Mouse (Mus musculus) layer of hippocampus, adult 18-20 months (tissue): ENCODE measurements around the gene L1cam. TPM values are rescaled to one million over a fixed set of nuclear protein-coding genes. Genes with fewer than 3 reads are reported as not detected.

Experiments used
- DNase-seq, 2 experiments: peaks; one replicate each; pipeline ENCODE4 v3.0.0; 2022; ENCODE audit warnings: low spot score in 2 of 2
- total RNA-seq, 2 experiments: library from RNA; stranded (reverse); gene quantifications; 2 replicates each; pipeline ENCODE4 v1.2.3; 2021

The L1cam gene
- total RNA-seq, 2 experiments from 2014 or later = 118 to 119 TPM

DNA sequence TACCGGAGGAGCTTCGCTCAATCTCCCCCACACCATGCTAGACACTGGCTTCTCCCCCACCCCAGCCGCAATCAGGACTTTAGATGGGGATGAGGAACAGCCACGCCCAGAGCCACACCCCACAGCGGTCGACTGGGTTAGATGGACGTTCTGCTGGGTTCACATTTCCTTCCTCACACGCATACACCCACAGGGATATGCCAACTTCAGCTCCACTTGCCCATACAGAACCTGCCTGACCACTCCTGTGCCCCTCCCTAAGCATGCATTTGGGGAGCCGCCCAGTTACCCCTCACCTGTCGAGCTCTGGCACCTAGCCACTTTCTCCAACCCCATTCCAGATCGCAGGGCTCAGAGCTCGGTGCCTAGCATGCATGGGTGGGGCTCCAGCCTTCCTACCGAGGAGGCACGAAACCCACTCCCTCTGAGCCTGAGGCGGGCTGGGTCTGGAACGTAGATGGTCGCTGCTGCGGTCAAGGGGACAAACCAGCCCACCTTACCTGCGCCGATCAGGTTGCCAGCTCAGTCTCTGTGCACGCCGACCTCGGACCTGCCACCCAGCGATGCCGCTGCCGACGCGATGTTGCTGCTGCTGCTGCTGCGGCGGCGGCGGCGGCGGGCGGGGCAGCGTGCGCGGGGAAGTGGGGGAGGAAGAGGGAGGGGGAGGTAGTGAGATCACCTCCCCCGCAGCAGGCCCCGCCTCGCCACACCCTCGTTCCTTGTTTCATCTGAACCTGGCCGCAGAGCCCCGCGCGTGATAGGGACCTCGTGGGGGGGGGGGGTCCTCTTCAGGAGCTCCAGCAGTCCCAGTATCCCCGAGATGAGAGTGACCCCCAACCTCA, 15.5 kb downstream of the L1cam start:
- peak in 1 of 2 experiments; percentile 22 for DNase-seq

DNA sequence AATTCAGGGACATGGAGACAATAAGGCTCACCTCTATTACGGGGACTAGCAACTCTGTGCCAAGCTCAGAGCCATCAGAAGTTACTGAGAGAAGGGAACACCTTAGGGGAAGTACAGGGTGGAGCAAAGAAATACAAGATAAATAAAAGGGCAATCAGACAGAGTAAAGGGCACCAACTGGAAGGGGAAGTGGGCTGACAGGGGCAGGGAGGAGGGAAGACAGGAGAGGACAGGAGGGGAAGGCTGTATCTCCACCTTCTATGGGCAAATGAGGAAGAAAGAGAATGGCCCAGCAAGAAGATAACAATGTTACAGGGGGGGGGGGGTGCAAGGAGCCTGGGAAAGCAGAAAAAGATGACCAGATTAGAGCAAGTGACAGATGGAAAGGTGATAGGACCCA, 18.9 kb downstream of the L1cam start:
- no peak for DNase-seq

GRCm38 (mm10) chrX:73875881-73876280, 20.0 kb downstream of the L1cam start:
- DNase-seq = no peak

DNA sequence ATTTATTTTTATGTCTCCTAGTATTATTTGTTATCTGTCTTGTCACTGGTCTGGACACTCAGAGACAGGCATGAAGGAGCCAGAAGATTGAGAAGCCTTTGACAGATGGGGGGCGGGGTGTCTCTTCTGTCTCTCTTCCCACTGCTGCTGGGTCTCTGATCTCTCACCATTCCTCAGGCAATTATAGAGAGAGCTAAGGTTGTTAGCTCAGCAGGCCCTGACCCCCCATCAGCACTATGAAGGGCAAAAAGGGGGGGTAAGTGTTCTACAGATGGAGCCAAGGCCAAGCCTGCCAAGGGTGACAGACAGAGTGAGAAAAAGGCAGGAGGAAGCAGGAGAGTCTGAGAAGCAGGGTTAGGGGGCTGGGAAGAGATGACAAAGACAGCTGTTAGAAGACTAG, 23.9 kb downstream of the L1cam start:
- DNase-seq = no peak

GRCm38 (mm10) chrX:73871474-73871873, 24.4 kb downstream of the L1cam start:
- DNase-seq = no peak

DNA sequence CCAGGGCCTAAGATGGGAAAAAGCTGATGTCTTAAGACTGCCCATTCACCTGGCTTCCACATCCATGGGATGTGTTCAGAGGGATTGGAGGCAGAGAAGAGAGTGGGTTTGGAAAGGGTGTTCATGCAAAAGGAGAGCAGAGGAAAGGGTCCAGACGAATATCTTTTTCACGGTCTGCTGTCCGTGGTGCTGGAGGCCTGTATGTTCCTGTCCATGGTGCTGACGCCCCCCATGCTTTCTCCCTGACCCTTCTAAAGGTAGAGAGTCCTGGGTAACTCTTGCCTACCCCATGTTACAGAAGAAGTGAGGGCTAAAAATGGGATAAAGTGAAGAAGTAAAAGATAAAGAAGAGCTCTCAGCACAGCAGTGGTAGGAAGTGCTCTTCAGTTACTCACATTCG, 26.6 kb downstream of the L1cam start:
- no peak for DNase-seq

GRCm38 (mm10) chrX:73867852-73868251, 28.1 kb downstream of the L1cam start:
- DNase-seq = no peak

GRCm38 (mm10) chrX:73867256-73867655, 28.6 kb downstream of the L1cam start:
- peak in 1 of 2 experiments; percentile 25 for DNase-seq

GRCm38 (mm10) chrX:73864692-73865091, 31.2 kb downstream of the L1cam start:
- DNase-seq = peak in 1 of 2 experiments; percentile 6

DNA sequence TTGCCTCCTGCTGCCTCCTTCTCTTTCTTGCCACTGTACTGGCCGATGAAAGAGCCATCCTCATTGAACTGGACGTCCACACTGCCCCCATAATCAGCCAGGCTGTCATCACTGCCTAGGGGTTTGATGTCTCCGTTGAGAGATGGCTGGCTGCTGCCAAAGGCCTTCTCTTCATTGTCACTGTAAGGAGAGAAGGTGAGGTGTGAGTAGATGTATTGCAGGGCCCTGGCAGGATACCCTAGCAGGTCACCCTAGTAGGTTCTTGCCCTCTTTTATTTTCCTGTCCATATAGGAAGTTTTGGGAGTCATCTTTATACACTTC, 40.9 kb downstream of the L1cam start:
- DNase-seq = no peak

DNA sequence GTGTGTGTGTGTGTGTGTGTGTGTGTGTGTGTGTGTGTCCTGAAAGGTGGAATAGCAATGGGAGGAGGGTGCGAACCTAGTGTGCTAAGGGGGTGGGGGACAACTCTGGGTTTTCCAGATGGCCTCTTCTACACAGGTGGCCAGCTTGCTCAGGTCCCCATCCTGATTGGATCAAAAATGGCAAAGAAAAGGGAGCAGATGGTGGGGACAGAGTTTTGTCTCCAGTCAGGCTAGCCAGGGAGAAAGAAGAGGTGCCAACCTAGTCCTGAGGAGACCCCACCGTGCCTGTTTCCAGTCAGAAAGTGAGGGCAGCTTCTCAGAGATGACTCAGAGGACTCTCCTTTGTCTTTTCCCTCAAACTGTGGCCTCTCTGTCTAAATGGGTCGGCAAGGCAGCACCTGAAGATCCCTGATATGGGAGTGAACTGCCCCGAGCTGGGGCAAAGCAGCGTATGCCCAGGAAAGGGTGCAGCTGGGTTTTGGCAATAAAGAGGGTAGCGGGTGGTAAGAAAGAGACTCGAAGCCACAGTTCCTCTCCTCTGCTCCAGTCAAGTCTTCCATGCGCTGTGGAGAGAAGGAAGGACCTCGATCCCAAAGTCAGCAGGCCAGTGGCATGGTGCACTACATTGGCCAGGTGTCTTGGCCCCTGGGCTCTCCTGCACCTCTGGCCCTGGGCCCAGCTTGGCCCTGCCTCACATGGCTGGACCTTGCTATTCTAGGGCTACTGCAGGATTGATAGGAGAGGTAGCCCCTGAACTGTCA, 41.4 kb downstream of the L1cam start:
- DNase-seq = no peak

- DNase-seq = no peak
These were observed 59.2 kb downstream of the L1cam start for GRCm38 (mm10) chrX:73836691-73837090.

DNA sequence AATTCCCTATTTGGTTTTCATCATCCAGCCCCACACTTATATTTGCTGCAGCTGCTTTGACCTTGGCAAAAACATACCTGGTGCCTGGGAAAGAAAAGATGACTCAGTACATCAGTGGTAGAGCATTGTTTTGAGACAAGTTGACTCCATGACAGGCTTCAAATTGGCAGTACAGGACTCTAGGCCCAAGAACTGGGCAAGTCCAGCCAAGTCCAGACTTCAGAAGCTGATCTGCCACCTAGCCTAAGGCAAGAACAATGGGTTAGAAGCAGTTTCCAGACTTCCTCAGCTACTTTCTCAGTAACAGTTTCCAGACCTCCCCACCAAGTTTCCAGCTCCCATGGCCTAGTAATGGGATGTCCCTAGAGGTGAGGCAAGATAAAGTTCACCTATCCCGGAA, 60.2 kb downstream of the L1cam start:
- no peak for DNase-seq

- peak; percentile 32 to 62 for DNase-seq
These were observed 71.4 kb downstream of the L1cam start, which contains the start of gene Pdzd4 for GRCm38 (mm10) chrX:73824185-73825151. Gene Pdzd4 (minus strand): TSS chrX:73824969.

GRCm38 (mm10) chrX:73823747-73824146, 72.2 kb downstream of the L1cam start:
- no peak for DNase-seq

GRCm38 (mm10) chrX:73816596-73817314, 79.2 kb downstream of the L1cam start:
- DNase-seq = no peak

GRCm38 (mm10) chrX:73815072-73815471, 80.8 kb downstream of the L1cam start:
- no peak for DNase-seq

GRCm38 (mm10) chrX:73805814-73806213, 90.1 kb downstream of the L1cam start:
- DNase-seq = no peak
